Mouse (Mus musculus): Measurements from ENCODE around the gene Tomm70a.

GRCm38 (mm10) chr16:57106185-57106960 is 15.1 kb upstream of the Tomm70a start:
- TF ChIP-seq UBTF (IDR thresholded peaks at IDR 0.05; ENCODE audit: low read depth, low read length) (no peak), CHD2 (IDR thresholded peaks at IDR 0.05; ENCODE audit: low read length) (no peak), ETS1 (conservative IDR thresholded peaks at IDR 0.05; ENCODE audit: low read depth, low read length) (no peak)
